Mouse (Mus musculus) liver, embryonic 14.5 days (tissue): ENCODE data around the gene Ankrd6. TPM values are rescaled to one million over a fixed set of nuclear protein-coding genes. Genes with fewer than 3 reads are reported as not detected.

ENCODE experiments used
- ATAC-seq: fragments of 200-750 bp; cut with Nextera tagmentation; 2 replicates; pipeline ENCODE4 v1.8.0; 2017; ENCODE audit warnings: moderate number of reproducible peaks, mild to moderate bottlenecking, moderate library complexity; ENCODE audit not compliant: insufficient read depth
- DNase-seq, 3 experiments: peaks; one replicate each; pipeline ENCODE4 v3.0.0-alpha.2; 2012 to 2013; ENCODE audit warnings: low read depth in 3 of 3, low spot score in 3 of 3
- H3K27ac ChIP-seq: fragments of 300-500 bp; sonication (generic); 2 replicates; pipeline ENCODE4 v1.5.1; 2014; ENCODE audit warnings: moderate library complexity, mild to moderate bottlenecking, control low read depth, inconsistent platforms
- H3K27me3 ChIP-seq: fragments of 300-500 bp; sonication (generic); 2 replicates; pipeline ENCODE4 v1.6.1; 2014; ENCODE audit warnings: mild to moderate bottlenecking, low read length, moderate library complexity; ENCODE audit not compliant: control insufficient read depth, insufficient read depth
- H3K36me3 ChIP-seq: fragments of 300-500 bp; sonication (generic); replicated peaks from 2 replicates; pipeline ENCODE4 v1.6.1; 2014; ENCODE audit warnings: low read depth; ENCODE audit not compliant: control insufficient read depth, insufficient read depth
- H3K4me1 ChIP-seq, 2 experiments: fragments of 200-500 bp in 1 of 2; fragments of 300-500 bp in 1 of 2; sonication (generic) in 1 of 2; replicated peaks; 2 replicates each; pipeline ENCODE4 v1.6.1; 2012 to 2014; ENCODE audit warnings: antibody characterized with exemption in 1 of 2, inconsistent platforms in 1 of 2, low read length in 1 of 2; ENCODE audit not compliant: control insufficient read depth in 2 of 2, insufficient read depth in 2 of 2
- H3K4me2 ChIP-seq: fragments of 300-500 bp; sonication (generic); 2 replicates; pipeline ENCODE4 v1.6.1; 2014; ENCODE audit warnings: low read depth, mild to moderate bottlenecking, control low read depth, moderate library complexity
- H3K4me3 ChIP-seq, 2 experiments: fragments of 200-500 bp in 1 of 2; fragments of 300-500 bp in 1 of 2; sonication (generic) in 1 of 2; 2 replicates each; pipeline ENCODE4 v1.5.1; 2012 to 2014; ENCODE audit warnings: low read depth in 2 of 2, low read length in 2 of 2, mild to moderate bottlenecking in 2 of 2, control low read depth in 1 of 2, inconsistent platforms in 1 of 2, moderate library complexity in 1 of 2; ENCODE audit not compliant: insufficient read depth in 1 of 2
- H3K9ac ChIP-seq: fragments of 300-500 bp; sonication (generic); replicated peaks from 2 replicates; pipeline ENCODE4 v1.6.1; 2014; ENCODE audit warnings: mild to moderate bottlenecking, control low read depth, moderate library complexity
- H3K9me3 ChIP-seq: fragments of 300-500 bp; sonication (generic); 2 replicates; pipeline ENCODE4 v1.6.1; 2016; ENCODE audit warnings: low read length, mixed read lengths; ENCODE audit not compliant: control insufficient read depth
- CTCF ChIP-seq: IDR thresholded peaks from 2 replicates; pipeline ENCODE4 v1.5.1; 2016; ENCODE audit warnings: antibody characterized with exemption, low read depth, control low read depth
- EP300 ChIP-seq: IDR thresholded peaks from 2 replicates; pipeline ENCODE4 v1.6.1; 2016; ENCODE audit warnings: antibody characterized with exemption, low read depth
- WGBS: fragments of 180-500 bp; shearing (Covaris S2); extraction: QIAGEN DNeasy Blood & Tissue Kit; methylation state at CpG from one replicate; pipeline ENCODE4 v1.1.7; 2014; ENCODE audit not compliant: insufficient replicate concordance; 5-methylcytosine and 5-hydroxymethylcytosine counted together
- polyA plus RNA-seq, 2 experiments: library from polyadenylated mRNA; depleted of rRNA in 1 of 2; stranded (reverse) in 1 of 2; unstranded in 1 of 2; fragments of >200 nt; fragmentation: Nextera tagmentation in 1 of 2; extraction: Ambion mirVana in 1 of 2; gene quantifications; 2 replicates each; pipeline versions ENCODE4 v1.2.1 to v1.2.3; 2012 to 2014

Gene Ankrd6
- polyA plus RNA-seq, 2 experiments, result 0.31 to 0.42 TPM

DNA sequence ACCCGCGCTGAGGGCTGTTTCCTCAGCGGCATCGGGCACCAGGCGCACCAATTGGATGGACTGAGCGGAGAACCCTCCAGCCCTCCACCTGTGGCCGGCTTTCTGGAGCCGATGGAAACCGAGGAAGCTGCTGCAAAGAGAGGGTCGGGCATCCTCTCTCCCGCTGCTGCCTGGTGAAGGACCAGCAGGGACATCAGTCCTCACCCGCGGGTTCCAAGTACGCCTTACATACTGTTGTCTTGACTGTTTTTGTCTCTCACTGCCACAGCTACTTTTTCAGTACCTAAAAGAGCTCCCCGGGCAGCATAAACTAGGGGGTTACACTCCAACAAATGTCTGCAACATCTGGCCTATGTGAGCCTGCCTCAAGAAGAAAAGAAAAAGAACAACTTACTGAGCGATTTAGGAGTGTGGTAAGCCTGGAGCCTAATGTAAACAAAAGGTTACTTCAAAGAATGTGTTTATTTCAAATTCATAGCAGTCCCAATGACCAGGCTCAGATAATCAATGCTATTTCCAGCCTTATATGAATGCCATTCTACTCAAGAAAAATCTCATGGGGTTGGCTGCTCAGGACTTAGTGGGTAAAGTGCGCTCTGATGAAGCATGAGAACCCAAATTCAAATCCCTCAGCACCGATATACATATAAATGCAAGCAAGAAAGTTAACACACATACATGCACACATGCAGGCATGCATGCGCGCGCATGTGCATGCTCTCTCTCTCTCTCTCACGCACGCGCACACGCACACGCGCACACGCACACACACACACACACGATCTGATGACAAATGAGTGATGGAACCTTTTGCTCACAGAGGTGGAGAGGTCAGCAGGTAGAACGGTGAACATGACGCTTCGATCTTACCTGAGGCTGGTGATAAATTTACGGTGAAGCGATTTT lies 647 bp upstream of the Ankrd6 start:
- TF ChIP-seq EP300 (no peak), CTCF (no peak)
- Histone ChIP-seq H3K9me3 (no peaks in the 10 kb centered on the region), H3K4me1 (peaks cover 0 to 2% of the 10 kb centered on the region in 2 experiments; a peak in 1 of 4 replicates), H3K4me3 (peak overlapping the region; percentile 22 to 60; a peak in 3 of 4 replicates), H3K9ac (no peak overlapping the region; the same call in 1 of the 2 replicates), H3K4me2 (peak overlapping the region; percentile 78), H3K27me3 (peaks cover 48% of the 10 kb centered on the region), H3K36me3 (no peaks in the 10 kb centered on the region), H3K27ac (no peak overlapping the region)
- 6% methylated on average over 34 of the region's 34 CpGs for WGBS
- no peak for ATAC-seq
- no peak for DNase-seq

DNA sequence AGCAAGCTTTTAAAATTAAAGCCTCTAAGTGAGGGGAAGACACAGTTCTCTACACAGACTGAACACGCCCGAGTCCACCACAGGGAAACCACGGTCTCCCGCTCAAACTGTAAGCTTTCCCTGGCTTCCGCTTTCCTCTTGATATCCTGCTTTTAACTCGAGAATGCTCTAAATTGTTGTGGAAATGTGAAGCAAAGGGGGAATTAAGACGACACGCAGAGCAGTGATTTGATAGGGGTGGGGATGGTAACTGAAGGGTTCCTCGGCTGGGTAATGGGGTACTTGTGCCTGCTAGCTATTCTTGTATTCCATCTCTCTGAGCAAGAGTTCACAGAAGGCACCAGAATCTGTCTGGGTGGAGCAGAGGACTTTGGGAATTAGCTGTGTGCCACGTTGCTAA lies 1.9 kb downstream of the Ankrd6 start:
- no peaks in the 10 kb centered on the region for H3K36me3 ChIP-seq
- H3K4me1 ChIP-seq, result peaks cover 0 to 2% of the 10 kb centered on the region in 2 experiments; a peak in 1 of 4 replicates
- no peak for DNase-seq
- no peaks in the 10 kb centered on the region for H3K9me3 ChIP-seq
- H3K9ac ChIP-seq, result no peak overlapping the region
- no peak overlapping the region for H3K27ac ChIP-seq
- 30% methylated on average over 10 of the region's 10 CpGs for WGBS
- H3K4me2 ChIP-seq, result no peak overlapping the region
- TF ChIP-seq CTCF, result no peak
- TF ChIP-seq EP300, result no peak
- H3K4me3 ChIP-seq, result no peak overlapping the region
- H3K27me3 ChIP-seq, result peaks cover 48% of the 10 kb centered on the region
- ATAC-seq, result no peak

DNA sequence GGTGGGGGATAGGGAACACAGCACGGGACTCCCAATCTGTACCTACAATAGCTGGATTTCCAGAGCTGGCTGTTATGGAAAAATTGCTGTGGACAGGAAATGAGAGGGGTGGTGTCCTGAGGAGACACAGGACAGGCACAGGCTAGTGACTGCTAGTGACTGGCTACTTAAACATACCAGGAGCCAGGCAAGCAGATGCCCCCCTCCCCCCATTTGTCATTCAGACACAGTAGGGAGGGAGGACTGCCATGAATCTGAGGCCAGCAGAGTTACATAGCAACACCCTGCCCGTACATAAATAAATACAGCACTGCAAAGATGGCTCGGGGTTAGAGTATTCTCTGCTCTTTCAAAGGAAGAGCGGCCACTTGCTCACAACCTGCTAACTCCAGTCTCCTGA lies 3.0 kb downstream of the Ankrd6 start:
- peaks cover 0 to 2% of the 10 kb centered on the region in 2 experiments; a peak in 1 of 4 replicates for H3K4me1 ChIP-seq
- peaks cover 40% of the 10 kb centered on the region for H3K27me3 ChIP-seq
- no peak overlapping the region for H3K27ac ChIP-seq
- no peak overlapping the region for H3K4me2 ChIP-seq
- H3K36me3 ChIP-seq, result no peaks in the 10 kb centered on the region
- no peak for DNase-seq
- no peak for ATAC-seq
- H3K9ac ChIP-seq, result no peak overlapping the region
- WGBS, result 44% methylated on average over 4 of the region's 4 CpGs
- TF ChIP-seq CTCF (no peak), EP300 (no peak)
- no peak overlapping the region for H3K4me3 ChIP-seq
- no peaks in the 10 kb centered on the region for H3K9me3 ChIP-seq

DNA sequence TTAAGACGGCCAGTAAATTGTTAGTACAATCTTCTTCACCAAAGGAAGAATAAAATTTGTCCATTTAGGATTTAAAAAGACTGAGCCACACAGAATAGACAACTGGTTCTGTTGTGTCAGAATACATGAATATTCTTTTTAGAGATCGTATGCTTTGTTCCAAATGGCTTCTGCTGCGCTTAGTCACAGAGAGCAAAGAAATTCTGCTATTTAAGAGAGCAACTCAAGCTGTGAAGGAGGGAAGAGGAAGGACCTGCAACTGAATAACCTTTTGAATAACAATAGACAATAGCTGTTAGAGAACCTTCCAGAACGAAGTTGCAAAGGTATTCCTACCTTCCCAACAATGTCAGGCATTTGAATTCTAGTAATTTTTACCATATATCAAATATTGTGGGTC lies 9.7 kb downstream of the Ankrd6 start:
- no peaks in the 10 kb centered on the region for H3K27me3 ChIP-seq
- no peaks in the 10 kb centered on the region for H3K36me3 ChIP-seq
- H3K4me2 ChIP-seq, result no peak overlapping the region
- WGBS, result 53% methylated on average over 4 of the region's 4 CpGs
- H3K9me3 ChIP-seq, result no peaks in the 10 kb centered on the region
- no peaks in the 10 kb centered on the region for H3K4me1 ChIP-seq
- no peak overlapping the region for H3K27ac ChIP-seq
- H3K4me3 ChIP-seq, result no peak overlapping the region
- TF ChIP-seq EP300 (no peak), CTCF (no peak)
- no peak for ATAC-seq
- no peak overlapping the region for H3K9ac ChIP-seq
- no peak for DNase-seq

DNA sequence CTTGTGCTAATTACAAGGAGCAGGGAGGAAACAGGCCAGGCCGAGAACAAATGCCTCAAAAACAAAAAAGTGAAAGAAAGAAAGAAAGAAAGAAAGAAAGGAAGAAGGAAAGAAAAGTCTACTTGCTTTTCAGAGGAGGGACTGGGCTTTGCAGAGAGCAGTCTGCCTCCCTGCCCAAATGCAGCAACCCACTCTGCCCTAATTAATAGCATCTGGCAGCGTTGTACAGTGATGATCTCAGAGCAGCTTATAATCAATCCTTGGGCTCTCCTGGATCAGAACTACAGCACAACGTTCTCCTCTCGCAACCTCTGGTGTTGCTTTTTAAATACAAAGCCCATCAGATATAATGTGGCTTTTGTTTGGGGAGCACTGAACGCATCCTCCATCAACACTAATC lies 10.7 kb downstream of the Ankrd6 start:
- no peaks in the 10 kb centered on the region for H3K9me3 ChIP-seq
- no peaks in the 10 kb centered on the region for H3K36me3 ChIP-seq
- H3K27me3 ChIP-seq, result no peaks in the 10 kb centered on the region
- no peak overlapping the region for H3K27ac ChIP-seq
- TF ChIP-seq CTCF (no peak), EP300 (no peak)
- H3K4me1 ChIP-seq, result no peaks in the 10 kb centered on the region
- ATAC-seq (no peak), DNase-seq (no peak)
- 63% methylated on average over 5 of the region's 5 CpGs for WGBS
- no peak overlapping the region for H3K4me2 ChIP-seq
- no peak overlapping the region for H3K9ac ChIP-seq
- H3K4me3 ChIP-seq, result no peak overlapping the region
